Mouse (Mus musculus) telencephalon, adult 2 months (tissue): ENCODE measurements at regions not wholly inside any gene's neighbourhood (a gene's known extent, or its start where the extent isn't known, plus 50 kb on each side); places are given as distances from the start of the nearest gene placed in this dataset.

Experiments used
- DNase-seq: peaks from one replicate; pipeline ENCODE4 v3.0.0-alpha.2; 2011; ENCODE audit warnings: low read depth, low spot score

DNA sequence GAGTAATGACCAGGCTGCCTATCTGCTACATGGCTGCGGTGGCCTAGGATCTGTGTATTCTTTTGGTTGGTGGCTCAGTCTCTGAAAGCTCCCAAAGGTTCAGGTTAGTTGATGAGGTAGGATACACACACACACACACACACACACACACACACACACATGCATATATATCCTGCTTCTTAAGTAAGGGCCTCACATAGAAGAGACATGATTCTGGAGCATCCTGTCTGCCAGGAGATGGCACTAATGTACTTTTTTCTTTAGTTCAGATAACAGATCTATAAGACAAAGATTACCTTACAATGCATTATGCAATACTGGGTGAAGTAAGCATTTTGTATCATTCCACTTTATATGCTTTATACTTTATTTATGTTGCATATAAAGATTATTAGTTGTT lies 149.8 kb downstream of the Ankrd7 start:
- peak; percentile 44 for DNase-seq

DNA sequence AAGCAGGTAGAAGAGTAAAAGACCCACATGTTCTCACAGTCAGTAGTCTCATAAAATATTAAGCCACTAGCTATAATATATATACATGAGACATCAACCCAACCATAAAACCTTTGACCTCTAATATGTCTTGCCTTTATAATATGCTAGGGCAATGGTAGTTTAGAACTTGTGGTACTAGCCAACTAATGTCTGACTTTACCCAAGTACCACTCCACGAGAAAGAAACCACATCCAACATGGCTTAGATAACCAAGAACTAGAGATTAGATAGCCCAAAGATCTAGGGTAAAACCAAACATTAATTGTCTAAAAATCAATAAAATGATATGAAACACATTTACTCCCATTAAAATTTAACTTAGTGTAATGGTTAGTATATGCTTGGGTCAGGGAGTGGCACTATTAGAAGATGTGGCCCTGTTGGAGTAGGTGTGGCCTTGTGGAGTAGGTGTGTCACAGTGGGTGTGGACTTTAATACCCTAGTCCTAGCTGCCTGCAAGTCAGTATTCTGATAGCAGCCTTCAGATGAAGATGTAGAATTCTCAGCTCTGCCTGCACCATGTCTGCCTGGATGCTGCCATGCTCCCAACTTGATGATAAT lies 152.2 kb downstream of the Ankrd7 start:
- no peak for DNase-seq

DNA sequence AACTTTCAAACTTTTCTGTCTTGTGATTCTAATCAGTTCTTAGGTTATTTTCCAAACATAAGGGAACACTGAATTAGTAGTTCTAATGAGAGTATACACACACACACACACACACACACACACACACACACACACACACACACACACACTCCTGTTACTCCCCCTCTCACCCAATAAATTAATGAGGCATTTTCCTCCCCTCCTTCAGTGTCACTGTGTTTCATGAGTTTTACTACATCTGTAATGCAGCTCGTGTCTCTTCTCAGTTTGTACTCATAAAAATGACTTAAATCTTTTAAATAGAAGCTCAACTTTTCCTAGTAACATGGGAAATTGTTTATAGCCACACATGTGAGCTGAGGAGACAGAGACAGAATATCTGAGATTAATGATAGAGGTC lies 168.2 kb downstream of the Ankrd7 start:
- DNase-seq, result no peak
